Mouse (Mus musculus): Measurements from ENCODE around the gene Zc2hc1b.

DNA sequence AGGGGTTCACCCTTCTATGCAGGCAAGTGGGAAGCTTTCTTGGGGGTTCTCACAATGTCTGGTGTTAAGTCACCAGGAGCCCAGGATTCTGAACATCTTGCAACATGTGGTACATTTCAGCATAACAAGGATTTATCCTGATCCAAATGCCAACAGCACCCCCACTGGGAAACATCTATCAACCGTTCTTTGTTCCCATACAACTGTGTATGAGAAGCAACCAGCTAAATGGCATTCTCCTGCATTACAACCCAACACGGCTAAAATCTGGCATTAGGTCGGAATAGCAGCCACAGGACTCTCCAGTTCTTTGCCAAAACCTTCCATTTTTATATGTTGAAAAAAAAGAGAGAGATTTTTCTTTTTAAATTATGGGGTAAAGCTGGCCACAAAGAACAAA is 31.7 kb upstream of the Zc2hc1b start:
- TF ChIP-seq POLR2A (IDR thresholded peaks at IDR 0.05; ENCODE audit: borderline replicate concordance, extremely low read depth, low read depth, low read length), result no peak
- TF ChIP-seq CTCF (IDR thresholded peaks at IDR 0.05; ENCODE audit: insufficient read depth, low read length), result no peak
